Mouse (Mus musculus): ENCODE data around the gene Bcat2. TPM values are rescaled to one million over a fixed set of nuclear protein-coding genes. Genes with fewer than 3 reads are reported as not detected.

The Bcat2 gene
- total and polyA plus RNA-seq, 3 experiments: 13.5 to 65.6 (median 30.9) TPM

DNA sequence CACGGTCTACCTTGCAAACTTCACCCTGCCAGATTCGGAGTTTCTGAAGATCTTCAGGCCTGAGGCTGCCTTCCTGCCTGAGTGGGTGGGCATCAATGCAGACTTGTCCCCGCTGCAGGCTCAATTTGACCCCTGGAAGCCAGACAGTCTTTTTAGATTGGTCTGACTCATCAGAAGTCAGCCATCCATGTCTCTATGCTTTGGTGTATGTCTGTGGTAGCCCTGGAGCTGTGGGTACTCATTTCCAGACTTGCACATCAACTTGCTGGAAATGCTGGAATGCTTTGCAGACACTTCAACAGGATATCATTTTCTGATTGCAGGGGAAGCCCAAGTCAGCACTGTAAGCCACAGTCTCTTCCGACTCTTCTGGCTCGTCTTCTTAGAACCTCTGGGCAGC, 49.6 kb downstream of the Bcat2 start:
- dilution Hi-C loops (cut with MboI; ENCODE audit: extremely low pct_ligation_motif_present, extremely low pct_unique_long_range_greater_than_20kb, low sequenced_read_pairs): no loop called here
- Histone ChIP-seq H3K9ac (ENCODE audit: insufficient read depth, low read depth) (peak overlapping the region; percentile 40; the same call in 1 of the 2 replicates), H3K4me1 (ENCODE audit: control insufficient read depth in 1 of 2, insufficient read depth in 2 of 2) (peaks cover 33 to 65% of the 10 kb centered on the region in 2 experiments), H3K27ac (ENCODE audit: insufficient read depth, low read depth) (no peak overlapping the region), H3K27me3 (replicated peaks) (no peaks in the 10 kb centered on the region), H3K36me3 (replicated peaks in 1 of 2; ENCODE audit: control insufficient read depth in 1 of 2, insufficient read depth in 1 of 2, low read length in 1 of 2) (peaks cover 0 to 29% of the 10 kb centered on the region in 2 experiments), H3K4me3 (replicated peaks in 1 of 3; ENCODE audit: low read depth in 2 of 3, low read length in 2 of 3, poor library complexity in 1 of 3) (peak overlapping the region; percentile 21 to 52 (median 33)), H3K9me3 (replicated peaks; ENCODE audit: low read length) (peaks cover 18% of the 10 kb centered on the region), H3K79me2 (replicated peaks; ENCODE audit: control insufficient read depth, extremely low read depth, insufficient read depth, poor library complexity, severe bottlenecking) (no peaks in the 10 kb centered on the region), H3K4me2 (ENCODE audit: insufficient read depth, low read depth, poor library complexity, severe bottlenecking) (peak overlapping the region; percentile 64; the same call in 1 of the 2 replicates)
- no peak for DNase-seq (ENCODE audit: extremely low read depth)
- in situ Hi-C loops (cut with MboI; ENCODE audit: low pct_ligation_motif_present, low pct_unique_long_range_greater_than_20kb, low sequenced_read_pairs): no loop called here
- TF ChIP-seq CHD2 (IDR thresholded peaks at IDR 0.05; ENCODE audit: low read length) (no peak), USF1 (IDR thresholded peaks at IDR 0.05; ENCODE audit: low read depth, low read length) (no peak), EP300 (IDR thresholded peaks at IDR 0.05; ENCODE audit: low read length) (peak; percentile 21; the same call in 1 of the 2 replicates)

DNA sequence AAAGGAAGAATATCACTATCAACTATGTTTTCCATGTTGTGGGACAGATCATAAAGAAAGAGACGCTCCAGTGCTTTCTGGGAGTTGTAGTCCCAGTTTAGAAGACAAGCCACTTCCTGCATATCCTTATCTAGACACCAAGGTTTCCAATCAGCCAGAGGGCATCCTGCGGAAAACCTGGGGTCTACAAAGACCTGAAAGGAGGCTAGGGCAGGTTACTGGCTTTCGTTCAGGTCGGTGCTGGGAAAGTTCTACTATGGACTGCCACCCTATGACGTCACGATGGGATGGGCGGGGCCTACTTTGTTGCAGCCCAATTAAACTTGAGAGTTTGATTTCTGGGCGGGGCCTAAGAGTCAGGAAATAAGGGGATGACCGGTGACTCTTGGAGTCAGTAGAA, 51.5 kb downstream of the Bcat2 start, which contains the start of gene Izumo1:
Izumo1 (plus strand) TSS at position 369 of the 400 bp plus-strand sequence.
- DNase-seq (ENCODE audit: extremely low read depth): no peak
- peaks cover 18% of the 10 kb centered on the region for H3K9me3 ChIP-seq (replicated peaks; ENCODE audit: low read length)
- H3K4me2 ChIP-seq (ENCODE audit: insufficient read depth, low read depth, poor library complexity, severe bottlenecking): no peak within 1 kb of the TSS
- peak within 1 kb of the TSS in 1 of 3 experiments; percentile 52 for H3K4me3 ChIP-seq (replicated peaks in 1 of 3; ENCODE audit: low read depth in 2 of 3, low read length in 2 of 3, poor library complexity in 1 of 3)
- H3K4me1 ChIP-seq (ENCODE audit: control insufficient read depth in 1 of 2, insufficient read depth in 2 of 2): peaks cover 21 to 47% of the 10 kb centered on the region in 2 experiments
- in situ Hi-C loops (cut with MboI; ENCODE audit: low pct_ligation_motif_present, low pct_unique_long_range_greater_than_20kb, low sequenced_read_pairs): no loop called here
- no peak within 1 kb of the TSS for H3K9ac ChIP-seq (ENCODE audit: insufficient read depth, low read depth)
- H3K27me3 ChIP-seq (replicated peaks): no peaks in the 10 kb centered on the region
- peak; percentile 53 for TF ChIP-seq HCFC1 (IDR thresholded peaks at IDR 0.05; ENCODE audit: low read depth, low read length)
- TF ChIP-seq TBP (conservative IDR thresholded peaks at IDR 0.05; ENCODE audit: low read depth, low read length): no peak
- no peaks in the 10 kb centered on the region for H3K79me2 ChIP-seq (replicated peaks; ENCODE audit: control insufficient read depth, extremely low read depth, insufficient read depth, poor library complexity, severe bottlenecking)
- no peak within 1 kb of the TSS for H3K27ac ChIP-seq (ENCODE audit: insufficient read depth, low read depth)
- H3K36me3 ChIP-seq (replicated peaks in 1 of 2; ENCODE audit: control insufficient read depth in 1 of 2, insufficient read depth in 1 of 2, low read length in 1 of 2): peaks cover 0 to 29% of the 10 kb centered on the region in 2 experiments
- dilution Hi-C loops (cut with MboI; ENCODE audit: extremely low pct_ligation_motif_present, extremely low pct_unique_long_range_greater_than_20kb, low sequenced_read_pairs): no loop called here

DNA sequence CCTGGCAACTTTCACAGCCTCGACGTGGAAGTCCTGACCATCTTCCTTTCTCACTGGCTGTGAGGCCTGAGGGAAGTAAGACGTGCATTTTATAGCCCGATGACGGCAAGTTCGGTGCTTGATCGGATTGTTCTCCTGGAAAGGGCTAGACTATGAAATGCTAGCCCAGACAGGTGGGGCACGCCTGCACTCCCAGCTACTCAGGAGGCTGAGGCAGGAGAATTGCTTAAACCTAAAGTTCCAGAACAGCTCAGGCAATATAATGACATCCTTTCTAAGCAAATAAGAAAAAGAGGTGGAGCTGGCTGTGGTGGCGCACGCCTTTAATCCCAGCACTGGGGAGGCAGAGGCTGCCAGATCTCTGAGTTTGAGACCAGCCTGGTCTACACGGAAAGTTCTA, 53.6 kb downstream of the Bcat2 start:
- no peak overlapping the region for H3K4me2 ChIP-seq (ENCODE audit: insufficient read depth, low read depth, poor library complexity, severe bottlenecking)
- H3K27ac ChIP-seq (ENCODE audit: insufficient read depth, low read depth): no peak overlapping the region
- H3K9me3 ChIP-seq (replicated peaks; ENCODE audit: low read length): peaks cover 20% of the 10 kb centered on the region
- TF ChIP-seq USF1 (IDR thresholded peaks at IDR 0.05; ENCODE audit: low read depth, low read length): no peak
- no peak for TF ChIP-seq ZNF384 (IDR thresholded peaks at IDR 0.05; ENCODE audit: low read depth, low read length)
- TF ChIP-seq POLR2AphosphoS2 (IDR thresholded peaks at IDR 0.05; ENCODE audit: low read depth, low read length): no peak
- TF ChIP-seq EP300 (IDR thresholded peaks at IDR 0.05; ENCODE audit: low read length): no peak
- TF ChIP-seq SIN3A (IDR thresholded peaks at IDR 0.05; ENCODE audit: low read length): no peak
- TF ChIP-seq TCF12 (IDR thresholded peaks at IDR 0.05; ENCODE audit: low read depth, low read length): no peak
- no peak for DNase-seq (ENCODE audit: extremely low read depth)
- peaks cover 15 to 29% of the 10 kb centered on the region in 2 experiments for H3K4me1 ChIP-seq (ENCODE audit: control insufficient read depth in 1 of 2, insufficient read depth in 2 of 2)
- H3K79me2 ChIP-seq (replicated peaks; ENCODE audit: control insufficient read depth, extremely low read depth, insufficient read depth, poor library complexity, severe bottlenecking): no peaks in the 10 kb centered on the region
- H3K27me3 ChIP-seq (replicated peaks): no peaks in the 10 kb centered on the region
- H3K4me3 ChIP-seq (replicated peaks in 1 of 3; ENCODE audit: low read depth in 2 of 3, low read length in 2 of 3, poor library complexity in 1 of 3): no peak overlapping the region
- no peak overlapping the region for H3K9ac ChIP-seq (ENCODE audit: insufficient read depth, low read depth)
- in situ Hi-C loops (cut with MboI; ENCODE audit: low pct_ligation_motif_present, low pct_unique_long_range_greater_than_20kb, low sequenced_read_pairs) (no loop called here), dilution Hi-C loops (cut with MboI; ENCODE audit: extremely low pct_ligation_motif_present, extremely low pct_unique_long_range_greater_than_20kb, low sequenced_read_pairs) (no loop called here)
- H3K36me3 ChIP-seq (replicated peaks in 1 of 2; ENCODE audit: control insufficient read depth in 1 of 2, insufficient read depth in 1 of 2, low read length in 1 of 2): peaks cover 0 to 31% of the 10 kb centered on the region in 2 experiments
